Mouse (Mus musculus) lung, postnatal 14 days (tissue): Measurements from ENCODE around the gene Ccl3.
A peak's percentile ranks its signal among the peaks of the same experiment; 100 is the strongest.

Source experiments
- DNase-seq: peaks from one replicate; pipeline ENCODE4 v3.0.0; 2021

Gene Ccl3

GRCm38 (mm10) chr11:83649305-83649841 lies at the start of gene Ccl3:
Gene Ccl3 (minus strand): TSS chr11:83649355.
- DNase-seq = no peak

- DNase-seq = no peak
These were observed 42.9 kb upstream of the Ccl3 start for GRCm38 (mm10) chr11:83692008-83692407.

- no peak for DNase-seq
These were observed 40.8 kb upstream of the Ccl3 start for GRCm38 (mm10) chr11:83689918-83690317.

GRCm38 (mm10) chr11:83675665-83676064 lies 26.5 kb upstream of the Ccl3 start:
- DNase-seq = no peak

GRCm38 (mm10) chr11:83671743-83672142 lies 22.6 kb upstream of the Ccl3 start:
- DNase-seq = no peak

GRCm38 (mm10) chr11:83663532-83663931 lies 14.4 kb upstream of the Ccl3 start:
- DNase-seq = no peak

- no peak for DNase-seq
These were observed 13.0 kb upstream of the Ccl3 start, which contains the start of gene Ccl4 for GRCm38 (mm10) chr11:83662204-83662603. Gene Ccl4 (plus strand): TSS chr11:83662584.

GRCm38 (mm10) chr11:83658797-83659196 lies 9.6 kb upstream of the Ccl3 start:
- DNase-seq = no peak

- no peak for DNase-seq
These were observed 8.4 kb upstream of the Ccl3 start for GRCm38 (mm10) chr11:83657508-83657907.

- no peak for DNase-seq
These were observed 5.5 kb upstream of the Ccl3 start for GRCm38 (mm10) chr11:83654606-83655005.

- DNase-seq = no peak
These were observed 2.6 kb downstream of the Ccl3 start for GRCm38 (mm10) chr11:83646356-83647149.

- no peak for DNase-seq
These were observed 3.6 kb downstream of the Ccl3 start, which contains the start of gene Rpl9-ps1 for GRCm38 (mm10) chr11:83645521-83645920. Gene Rpl9-ps1 (minus strand): TSS chr11:83645621.

- no peak for DNase-seq
These were observed 7.9 kb downstream of the Ccl3 start for GRCm38 (mm10) chr11:83641216-83641615.

GRCm38 (mm10) chr11:83640141-83640540 lies 9.0 kb downstream of the Ccl3 start:
- peak; percentile 17 for DNase-seq

- no peak for DNase-seq
These were observed 9.6 kb downstream of the Ccl3 start for GRCm38 (mm10) chr11:83639533-83639932.

GRCm38 (mm10) chr11:83638934-83639333 lies 10.2 kb downstream of the Ccl3 start:
- no peak for DNase-seq

- no peak for DNase-seq
These were observed 12.4 kb downstream of the Ccl3 start for GRCm38 (mm10) chr11:83636742-83637235.

GRCm38 (mm10) chr11:83634898-83635297 lies 14.3 kb downstream of the Ccl3 start:
- no peak for DNase-seq

GRCm38 (mm10) chr11:83634425-83634824 lies 14.7 kb downstream of the Ccl3 start:
- DNase-seq = no peak

- DNase-seq = no peak
These were observed 16.4 kb downstream of the Ccl3 start for GRCm38 (mm10) chr11:83632744-83633143.

GRCm38 (mm10) chr11:83631065-83631464 lies 18.1 kb downstream of the Ccl3 start:
- no peak for DNase-seq

GRCm38 (mm10) chr11:83630630-83631029 lies 18.5 kb downstream of the Ccl3 start:
- DNase-seq = no peak

GRCm38 (mm10) chr11:83628808-83629207 lies 20.3 kb downstream of the Ccl3 start:
- DNase-seq = no peak

GRCm38 (mm10) chr11:83623586-83623985 lies 25.6 kb downstream of the Ccl3 start:
- no peak for DNase-seq
